Mouse (Mus musculus): ENCODE data around the gene Polrmt. TPM values are rescaled to one million over a fixed set of nuclear protein-coding genes. Genes with fewer than 3 reads are reported as not detected.

The Polrmt gene
- polyA plus RNA-seq (2014; fragmentation: Illumina TruSeq; extraction: RNeasy Lipid Tissue Mini Kit (QIAGEN cat#74804); ENCODE audit: low read depth, low replicate concordance): not detected

GRCm38 (mm10) chr10:79745898-79746773 lies at the start of gene Polrmt:
Gene Polrmt (minus strand): TSS chr10:79746581.

GRCm38 (mm10) chr10:79793051-79793737 lies 46.8 kb upstream of the Polrmt start, which contains the start of gene Palm:
Gene Palm (plus strand): TSS chr10:79793572.

GRCm38 (mm10) chr10:79790861-79791260 lies 44.5 kb upstream of the Polrmt start, which contains the start of gene Prss57:
Gene Prss57 (minus strand): TSS chr10:79790961.

GRCm38 (mm10) chr10:79777103-79777531 lies 30.7 kb upstream of the Polrmt start, which contains the start of gene Fstl3:
Gene Fstl3 (plus strand): TSS chr10:79777272.

GRCm38 (mm10) chr10:79766508-79767325 lies 20.3 kb upstream of the Polrmt start, which contains the start of gene Rnf126:
Gene Rnf126 (minus strand): TSS chr10:79766952.

GRCm38 (mm10) chr10:79754856-79755516 lies 8.6 kb upstream of the Polrmt start, which contains the start of gene Fgf22:
Gene Fgf22 (plus strand): TSS chr10:79755076.

GRCm38 (mm10) chr10:79716254-79716987 lies 30.0 kb downstream of the Polrmt start, which contains the start of gene Hcn2:
Gene Hcn2 (plus strand): TSS chr10:79716634.

GRCm38 (mm10) chr10:79704065-79704969 lies 42.1 kb downstream of the Polrmt start, which contains the start of gene Bsg:
Gene Bsg (plus strand): TSS chr10:79704491.

GRCm38 (mm10) chr10:79688720-79689119 lies 57.7 kb downstream of the Polrmt start, which contains the start of gene Gzmm:
Gene Gzmm (plus strand): TSS chr10:79689020.

Other genes starting within 250 kb of the Polrmt start
- gene Plpp2, start 212.8 kb downstream of the Polrmt start, polyA plus RNA-seq (2014; fragmentation: Illumina TruSeq; extraction: RNeasy Lipid Tissue Mini Kit (QIAGEN cat#74804); ENCODE audit: low read depth, low replicate concordance): 1.7 TPM
- not detected for gene Mier2, start 191.4 kb downstream of the Polrmt start, polyA plus RNA-seq (2014; fragmentation: Illumina TruSeq; extraction: RNeasy Lipid Tissue Mini Kit (QIAGEN cat#74804); ENCODE audit: low read depth, low replicate concordance)
- gene Theg, start 159.2 kb downstream of the Polrmt start, polyA plus RNA-seq (2014; fragmentation: Illumina TruSeq; extraction: RNeasy Lipid Tissue Mini Kit (QIAGEN cat#74804); ENCODE audit: low read depth, low replicate concordance): not detected
- gene C2cd4c, start 132.6 kb downstream of the Polrmt start, polyA plus RNA-seq (2014; fragmentation: Illumina TruSeq; extraction: RNeasy Lipid Tissue Mini Kit (QIAGEN cat#74804); ENCODE audit: low read depth, low replicate concordance): not detected
- 1.1 TPM for gene Shc2, start 108.7 kb downstream of the Polrmt start, polyA plus RNA-seq (2014; fragmentation: Illumina TruSeq; extraction: RNeasy Lipid Tissue Mini Kit (QIAGEN cat#74804); ENCODE audit: low read depth, low replicate concordance)
- not detected for gene Odf3l2, start 100.8 kb downstream of the Polrmt start, polyA plus RNA-seq (2014; fragmentation: Illumina TruSeq; extraction: RNeasy Lipid Tissue Mini Kit (QIAGEN cat#74804); ENCODE audit: low read depth, low replicate concordance)
- gene Madcam1, start 82.0 kb downstream of the Polrmt start, polyA plus RNA-seq (2014; fragmentation: Illumina TruSeq; extraction: RNeasy Lipid Tissue Mini Kit (QIAGEN cat#74804); ENCODE audit: low read depth, low replicate concordance): not detected
- not detected for gene Tpgs1, start 77.2 kb downstream of the Polrmt start, polyA plus RNA-seq (2014; fragmentation: Illumina TruSeq; extraction: RNeasy Lipid Tissue Mini Kit (QIAGEN cat#74804); ENCODE audit: low read depth, low replicate concordance)
- gene Cdc34, start 64.4 kb downstream of the Polrmt start, polyA plus RNA-seq (2014; fragmentation: Illumina TruSeq; extraction: RNeasy Lipid Tissue Mini Kit (QIAGEN cat#74804); ENCODE audit: low read depth, low replicate concordance): not detected
- gene Gzmm, start 57.6 kb downstream of the Polrmt start, polyA plus RNA-seq (2014; fragmentation: Illumina TruSeq; extraction: RNeasy Lipid Tissue Mini Kit (QIAGEN cat#74804); ENCODE audit: low read depth, low replicate concordance): not detected
- gene Bsg, start 42.1 kb downstream of the Polrmt start, polyA plus RNA-seq (2014; fragmentation: Illumina TruSeq; extraction: RNeasy Lipid Tissue Mini Kit (QIAGEN cat#74804); ENCODE audit: low read depth, low replicate concordance): 289 TPM
- gene Hcn2, start 29.9 kb downstream of the Polrmt start, polyA plus RNA-seq (2014; fragmentation: Illumina TruSeq; extraction: RNeasy Lipid Tissue Mini Kit (QIAGEN cat#74804); ENCODE audit: low read depth, low replicate concordance): not detected
- gene Fgf22, start 8.5 kb upstream of the Polrmt start, polyA plus RNA-seq (2014; fragmentation: Illumina TruSeq; extraction: RNeasy Lipid Tissue Mini Kit (QIAGEN cat#74804); ENCODE audit: low read depth, low replicate concordance): not detected
- gene Rnf126, start 20.4 kb upstream of the Polrmt start, polyA plus RNA-seq (2014; fragmentation: Illumina TruSeq; extraction: RNeasy Lipid Tissue Mini Kit (QIAGEN cat#74804); ENCODE audit: low read depth, low replicate concordance): 0.58 TPM
- 6.9 TPM for gene Fstl3, start 30.7 kb upstream of the Polrmt start, polyA plus RNA-seq (2014; fragmentation: Illumina TruSeq; extraction: RNeasy Lipid Tissue Mini Kit (QIAGEN cat#74804); ENCODE audit: low read depth, low replicate concordance)
- gene Prss57, start 44.4 kb upstream of the Polrmt start, polyA plus RNA-seq (2014; fragmentation: Illumina TruSeq; extraction: RNeasy Lipid Tissue Mini Kit (QIAGEN cat#74804); ENCODE audit: low read depth, low replicate concordance): not detected
- 0.93 TPM for gene Palm, start 47.0 kb upstream of the Polrmt start, polyA plus RNA-seq (2014; fragmentation: Illumina TruSeq; extraction: RNeasy Lipid Tissue Mini Kit (QIAGEN cat#74804); ENCODE audit: low read depth, low replicate concordance)
- gene Misp, start 74.4 kb upstream of the Polrmt start, polyA plus RNA-seq (2014; fragmentation: Illumina TruSeq; extraction: RNeasy Lipid Tissue Mini Kit (QIAGEN cat#74804); ENCODE audit: low read depth, low replicate concordance): not detected
- 69.8 TPM for gene Ptbp1, start 107.8 kb upstream of the Polrmt start, polyA plus RNA-seq (2014; fragmentation: Illumina TruSeq; extraction: RNeasy Lipid Tissue Mini Kit (QIAGEN cat#74804); ENCODE audit: low read depth, low replicate concordance)
- gene Prtn3, start 127.9 kb upstream of the Polrmt start, polyA plus RNA-seq (2014; fragmentation: Illumina TruSeq; extraction: RNeasy Lipid Tissue Mini Kit (QIAGEN cat#74804); ENCODE audit: low read depth, low replicate concordance): not detected
- not detected for gene Plppr3, start 128.1 kb upstream of the Polrmt start, polyA plus RNA-seq (2014; fragmentation: Illumina TruSeq; extraction: RNeasy Lipid Tissue Mini Kit (QIAGEN cat#74804); ENCODE audit: low read depth, low replicate concordance)
- gene Elane, start 139.7 kb upstream of the Polrmt start, polyA plus RNA-seq (2014; fragmentation: Illumina TruSeq; extraction: RNeasy Lipid Tissue Mini Kit (QIAGEN cat#74804); ENCODE audit: low read depth, low replicate concordance): not detected
- gene Cfd, start 144.3 kb upstream of the Polrmt start, polyA plus RNA-seq (2014; fragmentation: Illumina TruSeq; extraction: RNeasy Lipid Tissue Mini Kit (QIAGEN cat#74804); ENCODE audit: low read depth, low replicate concordance): 14.9 TPM
- gene Med16, start 162.3 kb upstream of the Polrmt start, polyA plus RNA-seq (2014; fragmentation: Illumina TruSeq; extraction: RNeasy Lipid Tissue Mini Kit (QIAGEN cat#74804); ENCODE audit: low read depth, low replicate concordance): not detected
- gene Gm26602, start 164.3 kb upstream of the Polrmt start, polyA plus RNA-seq (2014; fragmentation: Illumina TruSeq; extraction: RNeasy Lipid Tissue Mini Kit (QIAGEN cat#74804); ENCODE audit: low read depth, low replicate concordance): not detected
- not detected for gene Kiss1r, start 170.4 kb upstream of the Polrmt start, polyA plus RNA-seq (2014; fragmentation: Illumina TruSeq; extraction: RNeasy Lipid Tissue Mini Kit (QIAGEN cat#74804); ENCODE audit: low read depth, low replicate concordance)
- 8.8 TPM for gene R3hdm4, start 174.6 kb upstream of the Polrmt start, polyA plus RNA-seq (2014; fragmentation: Illumina TruSeq; extraction: RNeasy Lipid Tissue Mini Kit (QIAGEN cat#74804); ENCODE audit: low read depth, low replicate concordance)
- gene Arid3a, start 180.5 kb upstream of the Polrmt start, polyA plus RNA-seq (2014; fragmentation: Illumina TruSeq; extraction: RNeasy Lipid Tissue Mini Kit (QIAGEN cat#74804); ENCODE audit: low read depth, low replicate concordance): 1.9 TPM
- 1.2 TPM for gene Wdr18, start 213.6 kb upstream of the Polrmt start, polyA plus RNA-seq (2014; fragmentation: Illumina TruSeq; extraction: RNeasy Lipid Tissue Mini Kit (QIAGEN cat#74804); ENCODE audit: low read depth, low replicate concordance)
- not detected for gene Grin3b, start 224.1 kb upstream of the Polrmt start, polyA plus RNA-seq (2014; fragmentation: Illumina TruSeq; extraction: RNeasy Lipid Tissue Mini Kit (QIAGEN cat#74804); ENCODE audit: low read depth, low replicate concordance)
- 0.64 TPM for gene Tmem259, start 237.7 kb upstream of the Polrmt start, polyA plus RNA-seq (2014; fragmentation: Illumina TruSeq; extraction: RNeasy Lipid Tissue Mini Kit (QIAGEN cat#74804); ENCODE audit: low read depth, low replicate concordance)
- 4.3 TPM for gene Cnn2, start 242.0 kb upstream of the Polrmt start, polyA plus RNA-seq (2014; fragmentation: Illumina TruSeq; extraction: RNeasy Lipid Tissue Mini Kit (QIAGEN cat#74804); ENCODE audit: low read depth, low replicate concordance)
- 0.58 TPM for gene Abca7, start 249.9 kb upstream of the Polrmt start, polyA plus RNA-seq (2014; fragmentation: Illumina TruSeq; extraction: RNeasy Lipid Tissue Mini Kit (QIAGEN cat#74804); ENCODE audit: low read depth, low replicate concordance)